Mouse (Mus musculus) ES-E14 (cell line): ENCODE data around the gene Nhsl1.

Experiments
- CHD2 ChIP-seq: IDR thresholded peaks from 2 replicates; pipeline ENCODE4 v1.6.1; 2014; ENCODE audit warnings: mild to moderate bottlenecking, low read depth, low read length, inconsistent platforms
- HCFC1 ChIP-seq: IDR thresholded peaks from 2 replicates; pipeline ENCODE4 v1.6.1; 2012; ENCODE audit warnings: low read length, inconsistent platforms, borderline replicate concordance; ENCODE audit not compliant: insufficient read depth
- MAFK ChIP-seq: IDR thresholded peaks from 2 replicates; pipeline ENCODE4 v1.6.1; 2014; ENCODE audit warnings: mild to moderate bottlenecking, low read depth, low read length, inconsistent platforms; ENCODE audit not compliant: insufficient read depth
- ZC3H11A ChIP-seq: IDR thresholded peaks from 2 replicates; pipeline ENCODE4 v1.6.1; 2012; ENCODE audit warnings: low read depth, mild to moderate bottlenecking, inconsistent platforms, low read length, borderline replicate concordance
- ZNF384 ChIP-seq: IDR thresholded peaks from 2 replicates; pipeline ENCODE4 v1.6.1; 2012; ENCODE audit warnings: low read depth, low read length, inconsistent platforms

GRCm38 (mm10) chr10:18358461-18358860 lies 39.7 kb downstream of the Nhsl1 start:
- no peak for TF ChIP-seq CHD2
- TF ChIP-seq ZC3H11A: no peak
- TF ChIP-seq ZNF384: no peak
- TF ChIP-seq HCFC1: no peak
- TF ChIP-seq MAFK: no peak
